Mouse (Mus musculus): Measurements from ENCODE around the gene Pspc1. TPM values are rescaled to one million over a fixed set of nuclear protein-coding genes. Genes with fewer than 3 reads are reported as not detected.
A peak's percentile ranks its signal among the peaks of the same experiment; 100 is the strongest.
"Not testable (repeated sequence)": the region's sequence is repeated elsewhere in the genome, so short reads cannot be mapped to it uniquely, and the experiment has no call there.

Gene Pspc1
- total RNA-seq (2021), result 10 to 100 TPM; 69.8 to 70.5 TPM
- long read RNA-seq, full-length matches to known transcripts, result 17 of 27 reads
- long read RNA-seq, partial matches to known transcripts, result 3 of 27 reads
- long read RNA-seq, other reads (novel, unspliced or antisense), result 7 of 27 reads

GRCm38 (mm10) chr14:56778200-56778932 lies at the start of gene Pspc1:
Gene Pspc1, minus strand, starts transcription at chr14:56778316.
- DNase-seq (ENCODE audit: low spot score in 2 of 2), result peak; percentile 95 to 98

- no peak for DNase-seq (ENCODE audit: low spot score in 2 of 2)
Measured at GRCm38 (mm10) chr14:56824562-56824961, 46.4 kb upstream of the Pspc1 start.

GRCm38 (mm10) chr14:56817616-56818015 lies 39.5 kb upstream of the Pspc1 start:
- DNase-seq (ENCODE audit: low spot score in 2 of 2), result no peak

GRCm38 (mm10) chr14:56817131-56817530 lies 39.0 kb upstream of the Pspc1 start:
- DNase-seq (ENCODE audit: low spot score in 2 of 2), result no peak

- no peak for DNase-seq (ENCODE audit: low spot score in 2 of 2)
Measured at GRCm38 (mm10) chr14:56816541-56816940, 38.4 kb upstream of the Pspc1 start.

- DNase-seq (ENCODE audit: low spot score in 2 of 2), result peak; percentile 71 to 80
Measured at GRCm38 (mm10) chr14:56812520-56813036, 34.5 kb upstream of the Pspc1 start.

- DNase-seq (ENCODE audit: low spot score in 2 of 2), result peak; percentile 81 to 88
Measured at GRCm38 (mm10) chr14:56811701-56812339, 33.7 kb upstream of the Pspc1 start, which contains the start of gene Zmym5. Gene Zmym5, minus strand, starts transcription at chr14:56811716.

GRCm38 (mm10) chr14:56810781-56811690 lies 32.9 kb upstream of the Pspc1 start:
- DNase-seq (ENCODE audit: low spot score in 2 of 2), result peak; percentile 28 to 50

GRCm38 (mm10) chr14:56793243-56793642 lies 15.1 kb upstream of the Pspc1 start:
- DNase-seq (ENCODE audit: low spot score in 2 of 2), result peak in 1 of 2 experiments; percentile 44

GRCm38 (mm10) chr14:56784575-56784974 lies 6.5 kb upstream of the Pspc1 start:
- no peak for DNase-seq (ENCODE audit: low spot score in 2 of 2)

GRCm38 (mm10) chr14:56778933-56779300 lies 801 bp upstream of the Pspc1 start:
- no peak for DNase-seq (ENCODE audit: low spot score in 2 of 2)

GRCm38 (mm10) chr14:56777360-56778136 lies 568 bp downstream of the Pspc1 start:
- DNase-seq (ENCODE audit: low spot score in 2 of 2), result peak; percentile 64 to 74

GRCm38 (mm10) chr14:56776571-56777238 lies 1.4 kb downstream of the Pspc1 start:
- no peak for DNase-seq (ENCODE audit: low spot score in 2 of 2)

- DNase-seq (ENCODE audit: low spot score in 2 of 2), result no peak
Measured at GRCm38 (mm10) chr14:56775416-56775815, 2.7 kb downstream of the Pspc1 start.

- not testable (repeated sequence) for DNase-seq (ENCODE audit: low spot score in 2 of 2)
Measured at GRCm38 (mm10) chr14:56766438-56766837, 11.7 kb downstream of the Pspc1 start.

- DNase-seq (ENCODE audit: low spot score in 2 of 2), result not testable (repeated sequence)
Measured at GRCm38 (mm10) chr14:56765117-56765516, 13.0 kb downstream of the Pspc1 start.

- no peak for DNase-seq (ENCODE audit: low spot score in 2 of 2)
Measured at GRCm38 (mm10) chr14:56751282-56751681, 26.8 kb downstream of the Pspc1 start.

- no peak for DNase-seq (ENCODE audit: low spot score in 2 of 2)
Measured at GRCm38 (mm10) chr14:56740175-56740574, 37.9 kb downstream of the Pspc1 start.

GRCm38 (mm10) chr14:56726493-56726892 lies 51.6 kb downstream of the Pspc1 start:
- DNase-seq (ENCODE audit: low spot score in 2 of 2), result no peak

GRCm38 (mm10) chr14:56705687-56706086 lies 72.4 kb downstream of the Pspc1 start:
- DNase-seq (ENCODE audit: low spot score in 2 of 2), result no peak
